11 mouse cellular contexts compared by ENCODE assay signal in genomic region chr2:9681691-9682152, GRCm38 (mm10).
A peak's percentile ranks its signal among the peaks of the same experiment; 100 is the strongest.
DNase-seq lines count a peak whose midpoint lies in the region; ATAC-seq lines count a peak whose summit lies in the region.
"Had no signal": no experiment of that assay in that cellular context is flagged by ENCODE, and none has a peak within 500 bp of the region (broad histone marks: within the 10 kb centered on the region; RNA-seq: fewer than 3 reads in every experiment).

No protein-coding gene starts in this region.

- H3K4me2 ChIP-seq in hindbrain, embryonic 12.5 days (replicated peaks): no peak overlapping the region
- H3K4me2 ChIP-seq: neural tube, embryonic 12.5 days had no signal

- no peak overlapping the region for H3K4me3 ChIP-seq in hindbrain, embryonic 12.5 days
- H3K4me3 ChIP-seq: neural tube, embryonic 12.5 days had no signal

- no peaks in the 10 kb centered on the region for H3K27me3 ChIP-seq in hindbrain, embryonic 12.5 days
- H3K27me3 ChIP-seq: neural tube, embryonic 12.5 days had no signal

- H3K27ac ChIP-seq in hindbrain, embryonic 12.5 days: no peak overlapping the region
- H3K27ac ChIP-seq: neural tube, embryonic 12.5 days had no signal

- no peaks in the 10 kb centered on the region for H3K9me3 ChIP-seq in hindbrain, embryonic 12.5 days (replicated peaks)
- H3K9me3 ChIP-seq: neural tube, embryonic 12.5 days had no signal

- H3K9ac ChIP-seq in hindbrain, embryonic 12.5 days: no peak overlapping the region
- H3K9ac ChIP-seq: forebrain, postnatal 0 days; neural tube, embryonic 12.5 days had no signal

- 80% methylated on average over 7 of the region's 7 CpGs for WGBS in hindbrain, embryonic 12.5 days

- no peaks in the 10 kb centered on the region for H3K4me1 ChIP-seq in hindbrain, embryonic 12.5 days
- H3K4me1 ChIP-seq: neural tube, embryonic 12.5 days had no signal

- no peak for ATAC-seq in hindbrain, embryonic 12.5 days (ENCODE audit: low FRiP score)
- ATAC-seq: forebrain, postnatal 0 days had no signal

- peak; percentile 2 for DNase-seq in adrenal gland, postnatal 10 days
- no peak for DNase-seq in adrenal gland, postnatal 14 days
- DNase-seq in heart, adult 18-20 months: peak; percentile 16 to 34
- peak; percentile 87 for DNase-seq in induced T-regulatory cell, adult 2 months (ENCODE audit: low read depth)
- DNase-seq in thymus, adult 18-20 months: peak; percentile 56 to 73
- no peak for DNase-seq in retina, postnatal 1 day
- no peak for DNase-seq in layer of hippocampus, adult 8-10 months (ENCODE audit: low spot score in 2 of 2)
- DNase-seq: forebrain, postnatal 0 days; layer of hippocampus, adult 9-11 months had no signal

- H3K36me3 ChIP-seq in hindbrain, embryonic 12.5 days: no peaks in the 10 kb centered on the region
- H3K36me3 ChIP-seq: neural tube, embryonic 12.5 days had no signal

Comparison
In these comparisons a context has a peak if more than half of its experiments do, and no peak if none do; other contexts are left out.
1. DNase-seq: peak in adrenal gland, postnatal 10 days (single experiment), heart, adult 18-20 months (2 of 2), induced T-regulatory cell, adult 2 months (single experiment) and thymus, adult 18-20 months (2 of 2); none in adrenal gland, postnatal 14 days (single experiment), retina, postnatal 1 day (single experiment) and layer of hippocampus, adult 8-10 months (0 of 2).